Mouse (Mus musculus): ENCODE measurements around the gene Mup4. TPM values are rescaled to one million over a fixed set of nuclear protein-coding genes. Genes with fewer than 3 reads are reported as not detected.

Mup4 gene
- not detected for total RNA-seq (2023)

GRCm38 (mm10) chr4:59960610-59961009 is at the start of gene Mup4:
Mup4 (minus strand) TSS chr4:59960710.

GRCm38 (mm10) chr4:59963405-59964344 is 3.2 kb upstream of the Mup4 start, which contains the start of gene Mup6:
Mup6 (plus strand) TSS chr4:59964294.

GRCm38 (mm10) chr4:59914608-59915403 is 45.7 kb downstream of the Mup4 start, which contains the start of gene Slc46a2:
Slc46a2 (minus strand) TSS chr4:59915056.

Other genes with a start within 250 kb of the Mup4 start
- 10 to 100 TPM; 18.4 to 21.3 TPM for gene Inip, start 159.1 kb downstream of the Mup4 start, total RNA-seq (2023)
- gene Snx30, start 154.9 kb downstream of the Mup4 start, total RNA-seq (2023) = 10 to 100 TPM; 18.1 to 18.7 TPM
- not detected for gene Slc46a2, start 45.7 kb downstream of the Mup4 start, total RNA-seq (2023)
- gene Mup6, start 3.6 kb upstream of the Mup4 start, total RNA-seq (2023) = not detected
- gene Mup7, start 109.8 kb upstream of the Mup4 start, total RNA-seq (2023) = not detected
- not detected for gene Mup2, start 193.6 kb upstream of the Mup4 start, total RNA-seq (2023)